Mouse (Mus musculus): ENCODE data around the gene Fbxo21. TPM values are rescaled to one million over a fixed set of nuclear protein-coding genes. Genes with fewer than 3 reads are reported as not detected.

Fbxo21 gene
- polyA plus RNA-seq, 1 experiment: 15.7 TPM

GRCm38 (mm10) chr5:118053205-118053604, 76.7 kb downstream of the Fbxo21 start:
- TF ChIP-seq CTCF (IDR thresholded peaks at IDR 0.05; ENCODE audit: extremely low read depth, insufficient read depth, insufficient read length, insufficient replicate concordance) (no peak), POLR2A (IDR thresholded peaks at IDR 0.05; ENCODE audit: low read depth, low read length) (no peak)
- Histone ChIP-seq H3K27me3 (ENCODE audit: control insufficient read depth, insufficient read depth, low read length) (no peaks in the 10 kb centered on the region), H3K4me3 (ENCODE audit: extremely low read depth, insufficient read depth, insufficient read length) (no peak overlapping the region), H3K27ac (ENCODE audit: insufficient read depth, low read length) (no peak overlapping the region), H3K36me3 (ENCODE audit: control insufficient read depth, insufficient read depth, low read length) (no peaks in the 10 kb centered on the region), H3K4me1 (ENCODE audit: control insufficient read depth, insufficient read depth, insufficient read length) (peaks cover 10% of the 10 kb centered on the region; the same call in 1 of the 2 replicates)
- WGBS: 91% methylated on average over 2 of the region's 2 CpGs
- DNase-seq (ENCODE audit: low read depth in 1 of 2, low spot score in 2 of 2): no peak

- DNase-seq (ENCODE audit: low read depth in 1 of 2, low spot score in 2 of 2): no peak
- Histone ChIP-seq H3K27me3 (ENCODE audit: control insufficient read depth, insufficient read depth, low read length) (no peaks in the 10 kb centered on the region), H3K4me1 (ENCODE audit: control insufficient read depth, insufficient read depth, insufficient read length) (no peaks in the 10 kb centered on the region), H3K36me3 (ENCODE audit: control insufficient read depth, insufficient read depth, low read length) (no peaks in the 10 kb centered on the region), H3K27ac (ENCODE audit: insufficient read depth, low read length) (no peak overlapping the region), H3K4me3 (ENCODE audit: extremely low read depth, insufficient read depth, insufficient read length) (no peak overlapping the region)
- WGBS: 53% methylated on average over 8 of the region's 8 CpGs
- TF ChIP-seq POLR2A (IDR thresholded peaks at IDR 0.05; ENCODE audit: low read depth, low read length) (no peak), CTCF (IDR thresholded peaks at IDR 0.05; ENCODE audit: extremely low read depth, insufficient read depth, insufficient read length, insufficient replicate concordance) (no peak)
Observed at GRCm38 (mm10) chr5:118057508-118058111, 81.1 kb downstream of the Fbxo21 start.

- H3K36me3 ChIP-seq (ENCODE audit: control insufficient read depth, insufficient read depth, low read length): no peaks in the 10 kb centered on the region
- no peaks in the 10 kb centered on the region for H3K4me1 ChIP-seq (ENCODE audit: control insufficient read depth, insufficient read depth, insufficient read length)
- no peak for TF ChIP-seq POLR2A (IDR thresholded peaks at IDR 0.05; ENCODE audit: low read depth, low read length)
- no peak for TF ChIP-seq CTCF (IDR thresholded peaks at IDR 0.05; ENCODE audit: extremely low read depth, insufficient read depth, insufficient read length, insufficient replicate concordance)
- DNase-seq (ENCODE audit: low read depth in 1 of 2, low spot score in 2 of 2): no peak
- no peak overlapping the region for H3K4me3 ChIP-seq (ENCODE audit: extremely low read depth, insufficient read depth, insufficient read length)
- no peak overlapping the region for H3K27ac ChIP-seq (ENCODE audit: insufficient read depth, low read length)
- no peaks in the 10 kb centered on the region for H3K27me3 ChIP-seq (ENCODE audit: control insufficient read depth, insufficient read depth, low read length)
- WGBS: 84% methylated on average over 10 of the region's 10 CpGs
Observed at GRCm38 (mm10) chr5:118058858-118059257, 82.3 kb downstream of the Fbxo21 start.

GRCm38 (mm10) chr5:118059646-118060045, 83.1 kb downstream of the Fbxo21 start:
- Histone ChIP-seq H3K27me3 (ENCODE audit: control insufficient read depth, insufficient read depth, low read length) (no peaks in the 10 kb centered on the region), H3K36me3 (ENCODE audit: control insufficient read depth, insufficient read depth, low read length) (no peaks in the 10 kb centered on the region), H3K4me1 (ENCODE audit: control insufficient read depth, insufficient read depth, insufficient read length) (no peaks in the 10 kb centered on the region), H3K4me3 (ENCODE audit: extremely low read depth, insufficient read depth, insufficient read length) (no peak overlapping the region), H3K27ac (ENCODE audit: insufficient read depth, low read length) (no peak overlapping the region)
- no peak for TF ChIP-seq POLR2A (IDR thresholded peaks at IDR 0.05; ENCODE audit: low read depth, low read length)
- TF ChIP-seq CTCF (IDR thresholded peaks at IDR 0.05; ENCODE audit: extremely low read depth, insufficient read depth, insufficient read length, insufficient replicate concordance): no peak
- WGBS: 91% methylated on average over 9 of the region's 9 CpGs
- DNase-seq (ENCODE audit: low read depth in 1 of 2, low spot score in 2 of 2): no peak

Other genes with a start within 250 kb of the Fbxo21 start
- gene Nos1, start 195.7 kb upstream of the Fbxo21 start, polyA plus RNA-seq (2012; rRNA removed): 0.37 and 0.66 TPM in 2 replicates
- gene Tesc, start 51.0 kb downstream of the Fbxo21 start, polyA plus RNA-seq (2012; rRNA removed): 17.1 and 21.2 TPM in 2 replicates
- 20.3 and 21.8 TPM in 2 replicates for gene Fbxw8, start 178.7 kb downstream of the Fbxo21 start, polyA plus RNA-seq (2012; rRNA removed)
- not detected in 2 replicates for gene Hrk, start 187.9 kb downstream of the Fbxo21 start, polyA plus RNA-seq (2012; rRNA removed)

Measured in spleen, adult 2 months (tissue).